Mouse (Mus musculus) ES-E14 (cell line): ENCODE measurements around the gene Pacsin3.

Experiments
- CHD2 ChIP-seq: IDR thresholded peaks from 2 replicates; pipeline ENCODE4 v1.6.1; 2014; ENCODE audit warnings: mild to moderate bottlenecking, low read depth, low read length, inconsistent platforms
- ZNF384 ChIP-seq: IDR thresholded peaks from 2 replicates; pipeline ENCODE4 v1.6.1; 2012; ENCODE audit warnings: low read depth, low read length, inconsistent platforms

GRCm38 (mm10) chr2:91287563-91287962 lies 31.8 kb downstream of the Pacsin3 start:
- no peak for TF ChIP-seq ZNF384
- no peak for TF ChIP-seq CHD2
